Mouse (Mus musculus) heart, embryonic 15.5 days (tissue): ENCODE results near the gene Sorbs2. TPM values are rescaled to one million over a fixed set of nuclear protein-coding genes. Genes with fewer than 3 reads are reported as not detected.

Experiments
- ATAC-seq: fragments of 200-750 bp; cut with Nextera tagmentation; replicated peaks from 2 replicates; pipeline ENCODE4 v1.8.0; 2017; ENCODE audit warnings: low read depth, moderate TSS enrichment; ENCODE audit not compliant: insufficient number of reproducible peaks, insufficient read depth, low FRiP score
- H3K27ac ChIP-seq: fragments of 300-500 bp; sonication (generic); 2 replicates; pipeline ENCODE4 v1.5.1; 2015; ENCODE audit warnings: mild to moderate bottlenecking, inconsistent platforms
- H3K27me3 ChIP-seq: fragments of 300-500 bp; sonication (generic); 2 replicates; pipeline ENCODE4 v1.6.1; 2015; ENCODE audit warnings: inconsistent platforms
- H3K36me3 ChIP-seq: fragments of 300-500 bp; sonication (generic); 2 replicates; pipeline ENCODE4 v1.6.1; 2015; ENCODE audit warnings: mild to moderate bottlenecking, inconsistent platforms
- H3K4me1 ChIP-seq: fragments of 300-500 bp; sonication (generic); replicated peaks from 2 replicates; pipeline ENCODE4 v1.6.1; 2015; ENCODE audit warnings: inconsistent platforms
- H3K4me2 ChIP-seq: fragments of 300-500 bp; sonication (generic); 2 replicates; pipeline ENCODE4 v1.6.1; 2015; ENCODE audit warnings: inconsistent platforms, mild to moderate bottlenecking, moderate library complexity
- H3K4me3 ChIP-seq: fragments of 300-500 bp; sonication (generic); 2 replicates; pipeline ENCODE4 v1.5.1; 2015; ENCODE audit warnings: mild to moderate bottlenecking, inconsistent platforms
- H3K9ac ChIP-seq: fragments of 300-500 bp; sonication (generic); 2 replicates; pipeline ENCODE4 v1.6.1; 2015; ENCODE audit warnings: mild to moderate bottlenecking, inconsistent platforms
- H3K9me3 ChIP-seq: fragments of 300-500 bp; sonication (generic); replicated peaks from 2 replicates; pipeline ENCODE4 v1.6.1; 2016; ENCODE audit warnings: inconsistent platforms
- WGBS: fragments of 180-500 bp; shearing (Covaris S2); methylation state at CpG from one replicate; pipeline ENCODE4 v1.1.7; 2015; ENCODE audit warnings: mixed read lengths; 5-methylcytosine and 5-hydroxymethylcytosine counted together
- polyA plus RNA-seq: library from polyadenylated mRNA; unstranded; fragments of >200 nt; fragmentation: Nextera tagmentation; extraction: Ambion mirVana; gene quantifications from 2 replicates; pipeline ENCODE4 v1.2.1, GENCODE M21; 2015

Gene Sorbs2
- polyA plus RNA-seq, 1 experiment from 2014 or later = 382 TPM

DNA sequence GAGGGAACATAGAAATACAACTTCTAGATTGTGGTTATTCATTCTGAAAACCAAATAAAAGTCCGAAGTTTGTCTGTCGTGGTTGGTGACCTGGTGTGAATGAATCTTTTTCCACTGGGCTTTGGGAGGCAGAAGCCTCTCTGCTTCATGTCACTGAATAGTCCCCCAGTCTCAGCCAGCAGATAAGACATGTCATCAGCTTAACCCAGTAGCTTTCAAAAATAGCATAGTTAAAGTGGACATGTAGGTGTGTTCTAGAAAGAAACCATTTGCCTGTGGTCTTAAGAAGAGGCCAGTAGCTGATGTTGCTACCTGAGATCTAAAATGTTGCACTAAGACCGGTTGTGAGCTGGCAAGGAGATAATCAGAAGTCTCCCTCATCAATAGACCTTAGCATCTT lies 150.4 kb downstream of the Sorbs2 start:
- WGBS = 18% methylated on average over 3 of the region's 3 CpGs
- Histone ChIP-seq H3K4me3 (peak overlapping the region; percentile 58), H3K9ac (peak overlapping the region; percentile 52), H3K36me3 (no peaks in the 10 kb centered on the region), H3K9me3 (no peaks in the 10 kb centered on the region), H3K4me1 (peaks cover 19% of the 10 kb centered on the region), H3K27ac (peak overlapping the region; percentile 92), H3K27me3 (no peaks in the 10 kb centered on the region), H3K4me2 (peak overlapping the region; percentile 52)
- ATAC-seq = peak; percentile 80

DNA sequence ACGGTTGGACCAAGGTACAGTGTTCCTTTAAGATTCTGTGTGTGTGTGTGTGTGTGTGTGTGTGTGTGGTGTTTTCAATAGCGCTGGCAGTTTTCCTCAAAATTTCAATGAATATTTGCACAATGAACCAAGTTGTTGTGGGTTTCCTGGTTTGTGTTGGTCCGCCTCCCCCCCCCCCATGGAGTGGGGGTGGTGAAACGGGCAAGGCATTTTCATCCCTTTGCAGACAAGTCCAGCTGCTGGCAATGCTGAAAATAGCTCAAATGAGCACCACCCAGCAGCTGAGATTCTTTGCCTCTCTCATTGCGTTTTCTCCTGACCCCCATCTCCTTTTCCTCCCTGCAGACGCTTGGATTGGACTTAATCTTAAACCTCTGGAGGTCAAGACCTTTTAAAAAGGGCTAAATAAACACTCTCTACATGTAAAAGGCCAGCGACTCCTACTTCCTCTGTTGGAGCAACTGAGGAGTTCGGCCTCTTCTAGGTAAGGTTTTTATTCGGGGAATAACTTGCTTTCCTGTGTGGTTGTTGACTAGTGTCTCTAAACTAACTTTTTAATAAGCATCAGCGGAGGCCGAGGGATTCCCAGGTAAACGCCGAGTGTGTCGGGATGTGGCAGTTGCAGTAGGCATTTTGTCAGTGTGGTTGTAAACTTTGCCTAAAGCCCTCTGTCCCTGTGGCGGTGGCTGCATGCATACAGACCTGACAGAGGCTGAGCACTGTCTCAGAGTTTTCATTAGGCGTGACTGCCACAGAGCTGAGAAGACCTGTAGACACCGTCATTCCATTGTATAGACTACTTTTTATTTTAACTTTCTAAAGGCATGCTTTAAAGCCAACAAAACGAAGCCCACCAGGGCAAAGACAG lies 151.1 kb downstream of the Sorbs2 start:
- H3K36me3 ChIP-seq = no peaks in the 10 kb centered on the region
- peak overlapping the region; percentile 92 for H3K27ac ChIP-seq
- peak overlapping the region; percentile 52 for H3K9ac ChIP-seq
- H3K9me3 ChIP-seq = no peaks in the 10 kb centered on the region
- no peaks in the 10 kb centered on the region for H3K27me3 ChIP-seq
- 16% methylated on average over 18 of the region's 18 CpGs for WGBS
- peak overlapping the region; percentile 52 for H3K4me2 ChIP-seq
- ATAC-seq = peak; percentile 83
- H3K4me1 ChIP-seq = peaks cover 19% of the 10 kb centered on the region
- H3K4me3 ChIP-seq = peak overlapping the region; percentile 58

DNA sequence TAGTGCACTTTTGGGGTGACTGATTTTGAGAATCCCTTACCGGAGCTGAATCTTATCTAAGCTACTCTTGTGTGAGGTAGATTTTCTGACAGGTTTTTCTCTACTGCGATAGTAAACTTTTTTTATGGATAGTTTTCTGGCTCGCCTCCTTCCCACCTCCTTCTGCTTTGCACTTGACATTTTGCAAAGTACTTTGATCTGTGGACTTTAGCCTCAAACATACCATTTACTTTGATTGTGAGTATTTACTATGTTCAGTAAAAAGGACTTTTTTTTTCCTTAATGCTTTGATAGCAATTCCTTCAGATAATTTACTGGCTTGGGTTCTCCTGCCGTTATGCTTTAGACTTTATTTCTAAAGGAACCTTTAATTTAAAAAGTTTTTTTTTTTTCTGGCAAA lies 151.9 kb downstream of the Sorbs2 start:
- 29% methylated on average over 4 of the region's 4 CpGs for WGBS
- ATAC-seq = no peak
- H3K4me2 ChIP-seq = peak overlapping the region; percentile 52
- H3K36me3 ChIP-seq = no peaks in the 10 kb centered on the region
- H3K9ac ChIP-seq = peak overlapping the region; percentile 52
- H3K27ac ChIP-seq = peak overlapping the region; percentile 92
- no peaks in the 10 kb centered on the region for H3K9me3 ChIP-seq
- H3K4me3 ChIP-seq = peak overlapping the region; percentile 58
- H3K4me1 ChIP-seq = peaks cover 19% of the 10 kb centered on the region
- no peaks in the 10 kb centered on the region for H3K27me3 ChIP-seq

DNA sequence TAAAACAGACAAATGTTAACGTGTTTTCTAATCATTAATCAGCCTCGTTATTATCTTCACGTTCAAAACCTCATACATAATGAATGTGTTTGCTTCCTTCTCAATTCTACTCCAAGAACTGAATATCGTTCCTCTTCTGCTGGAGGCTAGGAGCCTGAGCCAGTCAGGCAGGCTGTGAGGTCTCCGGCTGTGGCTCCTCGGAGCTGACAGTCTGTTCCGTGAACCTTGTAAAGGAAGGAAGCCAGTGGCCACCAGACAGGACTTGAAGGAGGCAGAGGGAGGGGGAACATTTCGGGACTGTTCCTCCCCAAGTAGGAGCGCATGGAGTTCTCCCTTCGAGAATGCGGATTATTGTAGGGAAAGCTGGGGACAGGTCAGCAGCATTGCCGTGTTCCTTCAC lies 153.0 kb downstream of the Sorbs2 start:
- Histone ChIP-seq H3K4me2 (peak overlapping the region; percentile 63), H3K36me3 (no peaks in the 10 kb centered on the region), H3K4me3 (peak overlapping the region; percentile 58), H3K9ac (peak overlapping the region; percentile 68), H3K27me3 (no peaks in the 10 kb centered on the region), H3K4me1 (peaks cover 20% of the 10 kb centered on the region), H3K9me3 (no peaks in the 10 kb centered on the region), H3K27ac (peak overlapping the region; percentile 80)
- WGBS = 30% methylated on average over 12 of the region's 12 CpGs
- ATAC-seq = no peak

DNA sequence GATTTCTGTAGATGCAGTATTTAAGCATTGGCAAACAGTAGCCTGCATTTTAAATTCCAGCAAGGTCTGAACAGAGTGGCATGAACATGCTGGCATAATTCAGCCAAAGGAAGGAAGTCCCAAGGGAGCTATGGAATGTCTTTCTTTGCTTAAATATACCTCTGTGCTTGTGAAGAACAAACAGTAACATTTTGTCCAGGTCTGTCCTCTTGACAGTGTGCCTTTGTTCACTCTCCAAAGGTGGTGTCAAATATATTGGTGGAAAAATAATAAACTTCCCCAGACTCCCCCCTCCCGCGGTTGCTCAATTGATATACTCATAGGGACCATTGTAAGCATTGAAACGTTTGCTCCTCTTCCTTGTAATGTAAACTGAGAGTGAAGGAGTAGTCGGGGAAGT lies 154.0 kb downstream of the Sorbs2 start:
- no peak for ATAC-seq
- Histone ChIP-seq H3K27me3 (no peaks in the 10 kb centered on the region), H3K4me2 (peak overlapping the region; percentile 63), H3K9ac (peak overlapping the region; percentile 68), H3K27ac (peak overlapping the region; percentile 80), H3K4me3 (peak overlapping the region; percentile 58), H3K4me1 (peaks cover 22% of the 10 kb centered on the region), H3K36me3 (peaks cover 2% of the 10 kb centered on the region; the same call in 1 of the 2 replicates), H3K9me3 (no peaks in the 10 kb centered on the region)
- 30% methylated on average over 4 of the region's 4 CpGs for WGBS

DNA sequence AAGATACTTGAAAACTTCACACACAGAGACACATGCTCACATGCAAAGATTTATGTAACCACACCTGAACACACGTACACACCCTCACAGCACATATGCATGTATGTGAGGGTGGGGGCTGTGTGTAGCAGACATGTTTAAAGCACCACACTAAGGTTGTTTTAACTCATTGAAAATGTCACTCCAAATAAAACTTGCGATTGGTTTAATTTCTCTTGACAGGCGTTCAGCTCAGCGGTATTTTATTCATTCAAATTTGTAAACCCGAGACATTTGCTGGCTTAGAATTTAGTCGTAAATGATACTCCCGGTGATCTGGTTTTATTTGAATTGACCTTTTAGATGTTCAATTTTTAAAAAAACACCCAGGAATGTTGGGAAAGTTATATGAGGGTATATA lies 158.6 kb downstream of the Sorbs2 start:
- peaks cover 2% of the 10 kb centered on the region; the same call in 1 of the 2 replicates for H3K36me3 ChIP-seq
- H3K9me3 ChIP-seq = no peaks in the 10 kb centered on the region
- H3K27ac ChIP-seq = peak overlapping the region; percentile 40; the same call in 1 of the 2 replicates
- no peaks in the 10 kb centered on the region for H3K27me3 ChIP-seq
- no peak for ATAC-seq
- no peak overlapping the region for H3K4me2 ChIP-seq
- 0 out of 2 replicates have a peak overlapping the region, but pooled peaks have one; percentile 10 for H3K9ac ChIP-seq
- peaks cover 21% of the 10 kb centered on the region for H3K4me1 ChIP-seq
- 83% methylated on average over 7 of the region's 7 CpGs for WGBS
- H3K4me3 ChIP-seq = no peak overlapping the region

DNA sequence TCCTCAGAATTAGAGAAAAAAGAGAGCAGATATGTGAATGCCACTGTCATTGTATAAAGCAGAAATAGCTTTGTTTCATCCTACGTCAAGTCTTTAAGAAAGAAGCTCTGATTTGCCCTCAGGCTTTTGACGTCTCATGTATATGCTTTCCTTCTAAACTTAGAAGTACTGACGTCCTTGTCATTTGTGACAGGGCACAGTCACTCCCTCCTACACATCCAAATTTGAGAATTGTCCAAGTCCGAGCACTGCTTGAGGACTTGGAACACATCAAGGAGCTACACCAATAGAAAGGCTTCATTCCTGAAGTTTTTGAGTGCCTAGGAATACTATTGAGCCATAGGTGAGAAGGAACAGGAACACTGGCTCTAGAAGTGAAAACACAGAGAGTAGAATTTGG lies 165.6 kb downstream of the Sorbs2 start:
- Histone ChIP-seq H3K4me2 (no peak overlapping the region), H3K36me3 (no peaks in the 10 kb centered on the region), H3K4me3 (no peak overlapping the region), H3K27ac (0 out of 2 replicates have a peak overlapping the region, but pooled peaks have one; percentile 31), H3K9ac (no peak overlapping the region), H3K27me3 (no peaks in the 10 kb centered on the region), H3K9me3 (no peaks in the 10 kb centered on the region), H3K4me1 (peaks cover 26% of the 10 kb centered on the region)
- ATAC-seq = no peak
- WGBS = 50% methylated on average over 4 of the region's 4 CpGs

DNA sequence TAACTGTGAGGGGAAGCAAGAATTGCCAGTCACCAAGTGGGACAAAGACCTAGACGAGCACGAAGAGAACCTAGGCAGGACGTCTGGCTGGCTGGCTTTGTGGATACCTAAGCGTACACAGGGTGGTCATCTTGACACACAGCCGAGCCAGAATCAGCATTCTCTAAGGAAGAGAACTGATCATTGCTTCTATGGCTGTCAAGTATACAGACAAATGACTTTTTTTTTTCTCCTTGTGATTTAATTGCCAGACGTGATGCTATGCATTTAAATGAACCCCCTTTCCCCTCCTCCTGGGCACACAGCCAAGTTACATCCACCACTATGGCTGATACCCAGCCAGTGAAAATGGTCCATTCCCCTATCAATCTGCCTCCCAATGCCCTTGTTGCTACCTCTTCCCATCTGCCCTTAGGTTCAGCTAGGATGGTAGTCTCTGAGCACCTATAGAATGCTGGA lies 168.3 kb downstream of the Sorbs2 start:
- peaks cover 28% of the 10 kb centered on the region for H3K4me1 ChIP-seq
- ATAC-seq = no peak
- no peak overlapping the region for H3K27ac ChIP-seq
- no peak overlapping the region for H3K4me3 ChIP-seq
- no peak overlapping the region for H3K9ac ChIP-seq
- H3K4me2 ChIP-seq = no peak overlapping the region
- H3K27me3 ChIP-seq = no peaks in the 10 kb centered on the region
- WGBS = 57% methylated on average over 6 of the region's 6 CpGs
- H3K36me3 ChIP-seq = 0 out of 2 replicates have a peak, but pooled peaks cover 4% of the 10 kb centered on the region
- no peaks in the 10 kb centered on the region for H3K9me3 ChIP-seq

DNA sequence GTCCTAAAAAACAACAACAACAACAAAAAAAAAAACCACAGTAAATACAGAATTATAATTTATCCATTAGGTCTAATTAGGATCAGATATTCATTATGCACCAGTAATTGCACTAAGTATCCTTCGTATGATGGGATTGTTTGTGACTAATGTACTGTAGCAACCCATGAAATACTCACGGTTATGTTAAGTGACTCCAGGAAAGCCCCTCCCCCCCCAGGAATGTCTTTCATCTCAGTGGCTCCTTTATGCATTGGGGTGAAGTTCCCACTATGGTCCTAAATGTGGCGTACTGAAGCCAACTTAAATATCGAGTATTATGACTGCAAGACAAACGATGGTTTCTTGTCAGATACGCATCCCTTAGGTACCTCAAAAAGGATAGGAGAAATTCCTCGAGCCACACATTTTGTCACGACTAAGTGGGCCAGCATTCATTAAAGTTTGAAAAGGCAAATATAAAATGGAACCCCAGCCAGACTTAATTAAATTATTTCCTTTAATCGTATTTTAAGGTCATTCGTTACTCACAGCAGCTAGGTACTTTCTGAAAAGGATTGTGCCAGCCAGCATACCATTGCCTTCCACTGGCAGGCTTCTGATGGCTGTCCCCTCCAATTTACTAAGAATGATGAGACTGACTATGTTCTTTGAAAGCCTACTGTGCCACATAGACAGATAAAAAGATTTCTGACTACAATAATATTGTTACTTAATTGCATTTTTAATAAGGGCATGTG lies 169.7 kb downstream of the Sorbs2 start:
- ATAC-seq = no peak
- WGBS = 62% methylated on average over 10 of the region's 10 CpGs
- H3K36me3 ChIP-seq = 0 out of 2 replicates have a peak, but pooled peaks cover 4% of the 10 kb centered on the region
- peaks cover 31% of the 10 kb centered on the region for H3K4me1 ChIP-seq
- no peaks in the 10 kb centered on the region for H3K27me3 ChIP-seq
- no peak overlapping the region for H3K9ac ChIP-seq
- H3K27ac ChIP-seq = no peak overlapping the region
- no peaks in the 10 kb centered on the region for H3K9me3 ChIP-seq
- H3K4me3 ChIP-seq = no peak overlapping the region
- H3K4me2 ChIP-seq = no peak overlapping the region

DNA sequence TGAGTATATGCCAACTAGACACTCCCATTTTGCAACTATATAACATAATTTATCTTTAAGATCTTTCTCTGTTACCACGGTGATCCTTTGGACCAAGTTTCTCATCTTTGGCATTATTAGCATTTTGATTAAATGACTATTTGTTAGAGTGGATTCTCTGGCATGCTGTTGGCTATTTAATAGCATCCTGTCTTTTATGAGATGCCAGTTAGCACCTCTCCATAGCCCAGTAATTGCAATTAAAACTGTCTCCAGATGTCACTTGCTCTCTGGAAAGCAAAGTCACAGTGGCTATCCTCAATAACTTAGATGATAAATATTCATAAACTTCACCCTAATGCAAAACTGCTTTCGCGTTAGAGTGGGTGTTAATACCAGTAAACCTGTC lies 170.3 kb downstream of the Sorbs2 start:
- H3K4me1 ChIP-seq = peaks cover 30% of the 10 kb centered on the region
- no peaks in the 10 kb centered on the region for H3K9me3 ChIP-seq
- 0 out of 2 replicates have a peak, but pooled peaks cover 4% of the 10 kb centered on the region for H3K36me3 ChIP-seq
- no peak overlapping the region for H3K9ac ChIP-seq
- no peak overlapping the region for H3K27ac ChIP-seq
- no peak overlapping the region for H3K4me2 ChIP-seq
- ATAC-seq = no peak
- WGBS = 90% methylated on average over 3 of the region's 3 CpGs
- H3K27me3 ChIP-seq = no peaks in the 10 kb centered on the region
- H3K4me3 ChIP-seq = no peak overlapping the region

DNA sequence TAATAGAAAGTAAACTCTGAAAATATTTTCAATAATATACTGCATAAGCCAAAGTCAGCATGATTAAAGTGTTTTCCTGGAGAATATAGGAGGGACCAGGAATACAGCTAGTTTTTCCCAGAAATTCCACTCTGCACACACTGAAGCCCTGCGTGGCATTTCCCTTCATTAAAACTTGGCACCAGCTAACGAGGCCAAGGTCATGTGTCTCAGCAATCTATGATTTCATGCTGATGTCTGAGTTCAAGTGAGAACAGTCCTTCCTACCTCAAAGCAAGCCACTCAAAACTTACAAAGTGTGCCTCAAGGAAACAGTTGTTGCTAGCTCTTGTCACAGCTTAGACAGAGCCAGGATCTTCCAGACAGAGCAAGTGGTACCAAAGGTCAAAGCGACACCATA lies 173.6 kb downstream of the Sorbs2 start:
- Histone ChIP-seq H3K9me3 (no peaks in the 10 kb centered on the region), H3K4me3 (no peak overlapping the region), H3K4me1 (peaks cover 17% of the 10 kb centered on the region; the same call in 1 of the 2 replicates), H3K9ac (no peak overlapping the region), H3K4me2 (no peak overlapping the region), H3K27ac (0 out of 2 replicates have a peak overlapping the region, but pooled peaks have one; percentile 21), H3K27me3 (no peaks in the 10 kb centered on the region), H3K36me3 (0 out of 2 replicates have a peak, but pooled peaks cover 7% of the 10 kb centered on the region)
- ATAC-seq = no peak
- WGBS = 43% methylated on average over 3 of the region's 3 CpGs
